Mouse (Mus musculus) bone marrow macrophage, adult 2 months (primary cell): Measurements from ENCODE around the gene Arl4c.

ENCODE experiments used
- CTCF ChIP-seq: IDR thresholded peaks from 2 replicates; pipeline ENCODE4 v1.5.1; 2012; ENCODE audit warnings: low read depth, mild to moderate bottlenecking, low read length, moderate library complexity
- POLR2A ChIP-seq: IDR thresholded peaks from 2 replicates; pipeline ENCODE4 v1.6.1; 2012; ENCODE audit warnings: mild to moderate bottlenecking, low read depth, low read length, borderline replicate concordance

- TF ChIP-seq POLR2A (no peak), CTCF (no peak)
Observed at GRCm38 (mm10) chr1:88652682-88653081, 49.3 kb downstream of the Arl4c start.
